Comparison of ENCODE assay signal across 17 mouse cellular contexts in genomic region chr12:52446501-52446900, GRCm38 (mm10). TPM values are rescaled to one million over a fixed set of nuclear protein-coding genes. Genes with fewer than 3 reads are reported as not detected.
DNase-seq lines count a peak whose midpoint lies in the region; ATAC-seq and TF ChIP-seq lines count a peak whose summit lies in the region.
"Had no signal": no experiment of that assay in that cellular context is flagged by ENCODE, and none has a peak within 500 bp of the region (broad histone marks: within the 10 kb centered on the region; RNA-seq: fewer than 3 reads in every experiment).

No protein-coding gene starts in this region.

- no peak for TF ChIP-seq CTCF in intestine, postnatal 0 days (IDR thresholded peaks at IDR 0.05; ENCODE audit: low read depth)
- no peak for TF ChIP-seq CTCF in liver, postnatal 0 days (IDR thresholded peaks at IDR 0.05; ENCODE audit: low read depth)

- WGBS in intestine, postnatal 0 days = 33% methylated on average over 7 of the region's 7 CpGs
- WGBS in liver, postnatal 0 days (ENCODE audit: insufficient replicate concordance) = 56% methylated on average over 7 of the region's 7 CpGs
- WGBS in forebrain, embryonic 16.5 days = 80% methylated on average over 7 of the region's 7 CpGs

- TF ChIP-seq EP300 in liver, postnatal 0 days (IDR thresholded peaks at IDR 0.05; ENCODE audit: low read depth) = peak; percentile 65

- no peaks in the 10 kb centered on the region for H3K9me3 ChIP-seq in intestine, postnatal 0 days (ENCODE audit: control insufficient read depth)
- no peaks in the 10 kb centered on the region for H3K9me3 ChIP-seq in liver, postnatal 0 days (ENCODE audit: low read length)
- H3K9me3 ChIP-seq in forebrain, embryonic 16.5 days (ENCODE audit: control insufficient read depth, low read length) = no peaks in the 10 kb centered on the region
- H3K9me3 ChIP-seq: embryonic facial prominence, embryonic 13.5 days; forebrain, embryonic 10.5 days; heart, embryonic 10.5 days; midbrain, embryonic 13.5 days had no signal

- no peaks in the 10 kb centered on the region for H3K27me3 ChIP-seq in intestine, postnatal 0 days (replicated peaks; ENCODE audit: control insufficient read depth, insufficient read depth, low read length)
- H3K27me3 ChIP-seq in liver, postnatal 0 days (ENCODE audit: insufficient read depth, low read length) = no peaks in the 10 kb centered on the region
- no peaks in the 10 kb centered on the region for H3K27me3 ChIP-seq in forebrain, embryonic 16.5 days (replicated peaks; ENCODE audit: control insufficient read depth, insufficient read depth, low read length)
- H3K27me3 ChIP-seq: CH12.LX; embryonic facial prominence, embryonic 13.5 days; midbrain, embryonic 13.5 days had no signal

- H3K9ac ChIP-seq in intestine, postnatal 0 days (ENCODE audit: low read depth, low read length) = no peak overlapping the region
- peak overlapping the region; percentile 44; the same call in 1 of the 2 replicates for H3K9ac ChIP-seq in liver, postnatal 0 days (replicated peaks)
- H3K9ac ChIP-seq in forebrain, embryonic 16.5 days (replicated peaks; ENCODE audit: low read depth, low read length) = no peak overlapping the region
- H3K9ac ChIP-seq: embryonic facial prominence, embryonic 13.5 days; midbrain, embryonic 13.5 days had no signal

- DNase-seq in kidney, adult 8-10 months = peak; percentile 89 to 92
- DNase-seq in kidney, postnatal 4 days = peak; percentile 27 to 52
- peak; percentile 46 for DNase-seq in liver, postnatal 0 days
- DNase-seq in urinary bladder, postnatal 10 days (ENCODE audit: low spot score) = no peak
- DNase-seq in frontal cortex, postnatal 14 days (ENCODE audit: low spot score in 2 of 2) = no peak
- DNase-seq: cerebellum, adult 11-12 months; left cerebral cortex, postnatal 4 days; thymus, postnatal 14 days had no signal

- no peak overlapping the region for H3K4me3 ChIP-seq in intestine, postnatal 0 days (ENCODE audit: low read depth, low read length)
- H3K4me3 ChIP-seq in liver, postnatal 0 days (ENCODE audit: low read depth, low read length) = no peak overlapping the region
- H3K4me3 ChIP-seq in forebrain, embryonic 16.5 days (replicated peaks; ENCODE audit: low read length) = no peak overlapping the region
- H3K4me3 ChIP-seq: embryonic facial prominence, embryonic 13.5 days; forebrain, embryonic 10.5 days; heart, embryonic 10.5 days; midbrain, embryonic 13.5 days had no signal

- ATAC-seq in intestine, postnatal 0 days = peak; percentile 66
- ATAC-seq in liver, postnatal 0 days = peak; percentile 83
- no peak for ATAC-seq in forebrain, embryonic 16.5 days
- ATAC-seq in granulocyte monocyte progenitor cell, adult 5-6 weeks (replicated peaks; ENCODE audit: poor library complexity, severe bottlenecking) = no peak
- ATAC-seq: midbrain, embryonic 13.5 days had no signal

- H3K4me1 ChIP-seq in intestine, postnatal 0 days (replicated peaks; ENCODE audit: control insufficient read depth, insufficient read depth, low read length) = no peaks in the 10 kb centered on the region
- peaks cover 10% of the 10 kb centered on the region; the same call in 1 of the 2 replicates for H3K4me1 ChIP-seq in liver, postnatal 0 days (ENCODE audit: insufficient read depth)
- no peaks in the 10 kb centered on the region for H3K4me1 ChIP-seq in forebrain, embryonic 16.5 days (replicated peaks; ENCODE audit: control insufficient read depth, insufficient read depth, low read length)
- H3K4me1 ChIP-seq: embryonic facial prominence, embryonic 13.5 days had no signal

- H3K27ac ChIP-seq in intestine, postnatal 0 days (ENCODE audit: low read depth, low read length) = peak overlapping the region; percentile 69
- peak overlapping the region; percentile 93 for H3K27ac ChIP-seq in liver, postnatal 0 days (ENCODE audit: low read depth)
- no peak overlapping the region for H3K27ac ChIP-seq in forebrain, embryonic 16.5 days (ENCODE audit: low read length)
- H3K27ac ChIP-seq: embryonic facial prominence, embryonic 13.5 days; forebrain, embryonic 10.5 days; macrophage; midbrain, embryonic 13.5 days had no signal

- no peaks in the 10 kb centered on the region for H3K36me3 ChIP-seq in intestine, postnatal 0 days (ENCODE audit: control insufficient read depth, insufficient read depth)
- H3K36me3 ChIP-seq in liver, postnatal 0 days (replicated peaks; ENCODE audit: insufficient read depth, low read length) = no peaks in the 10 kb centered on the region
- no peaks in the 10 kb centered on the region for H3K36me3 ChIP-seq in forebrain, embryonic 16.5 days (ENCODE audit: control insufficient read depth, insufficient read depth)
- H3K36me3 ChIP-seq: embryonic facial prominence, embryonic 13.5 days; forebrain, embryonic 10.5 days; heart, embryonic 10.5 days; midbrain, embryonic 13.5 days had no signal

- 0 out of 2 replicates have a peak overlapping the region, but pooled peaks have one; percentile 10 for H3K4me2 ChIP-seq in intestine, postnatal 0 days (replicated peaks; ENCODE audit: low read depth)
- H3K4me2 ChIP-seq in liver, postnatal 0 days (ENCODE audit: low read depth, low read length) = peak overlapping the region; percentile 42
- H3K4me2 ChIP-seq in forebrain, embryonic 16.5 days (ENCODE audit: low read length) = no peak overlapping the region
- H3K4me2 ChIP-seq: embryonic facial prominence, embryonic 13.5 days; midbrain, embryonic 13.5 days had no signal

RNA-seq across cellular contexts. Expression of gene Arhgap5, which starts 57.3 kb away (rescaled TPM):
- 25.1 and 25.6 TPM in 2 replicates for polyA plus RNA-seq in intestine, postnatal 0 days (2015; fragmentation: Nextera tagmentation; extraction: Ambion mirVana)
- 13.1 and 15.1 TPM in 2 replicates for polyA plus RNA-seq in liver, postnatal 0 days (2015; fragmentation: Nextera tagmentation; extraction: Ambion mirVana)
- polyA plus RNA-seq in forebrain, embryonic 16.5 days (2015; fragmentation: Nextera tagmentation; extraction: Ambion mirVana) = 36.7 and 41.3 TPM in 2 replicates
- 5.9 and 7.4 TPM in 2 replicates for total RNA-seq in granulocyte monocyte progenitor cell, adult 5-6 weeks (2014; fragmentation: Nextera tagmentation)
- total RNA-seq in granulocyte monocyte progenitor cell, adult 5-6 weeks (2017) = 4.9 and 9.7 TPM in 2 replicates

Comparison
In these comparisons a context has a peak if more than half of its experiments do, and no peak if none do; other contexts are left out.
1. ATAC-seq: peak in intestine, postnatal 0 days (single experiment) and liver, postnatal 0 days (single experiment); none in forebrain, embryonic 16.5 days (single experiment) and granulocyte monocyte progenitor cell, adult 5-6 weeks (single experiment).
2. DNase-seq: peak in kidney, adult 8-10 months (2 of 2), kidney, postnatal 4 days (2 of 2) and liver, postnatal 0 days (single experiment); none in urinary bladder, postnatal 10 days (single experiment) and frontal cortex, postnatal 14 days (0 of 2).